Mouse (Mus musculus) kidney, adult 11 months (tissue): ENCODE data around the gene Nrg4.
A peak's percentile ranks its signal among the peaks of the same experiment; 100 is the strongest.
"Not testable (repeated sequence)": the region's sequence is repeated elsewhere in the genome, so short reads cannot be mapped to it uniquely, and the experiment has no call there.

Experiments
- DNase-seq: peaks from one replicate; pipeline ENCODE4 v3.0.0; 2022

Gene Nrg4

DNA sequence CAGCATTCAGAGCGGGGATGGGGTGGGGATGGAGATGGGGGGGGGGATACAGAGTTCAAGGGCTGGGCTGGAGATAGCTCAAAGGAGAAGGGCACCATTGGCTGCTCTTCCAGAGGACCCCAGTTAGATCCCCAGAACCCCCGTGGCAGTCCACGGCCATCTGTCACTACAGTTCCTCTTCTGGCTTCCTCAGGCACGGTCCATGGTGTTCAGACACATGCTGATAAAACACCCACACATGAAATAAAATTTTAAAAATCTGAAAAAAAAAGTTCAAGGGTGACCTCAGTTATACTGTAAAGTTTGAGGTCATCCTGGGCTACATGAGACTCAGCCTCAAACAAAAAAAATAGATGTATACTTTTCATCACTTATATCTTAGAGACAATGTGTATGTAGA is 78.2 kb downstream of the Nrg4 start:
- DNase-seq: no peak

DNA sequence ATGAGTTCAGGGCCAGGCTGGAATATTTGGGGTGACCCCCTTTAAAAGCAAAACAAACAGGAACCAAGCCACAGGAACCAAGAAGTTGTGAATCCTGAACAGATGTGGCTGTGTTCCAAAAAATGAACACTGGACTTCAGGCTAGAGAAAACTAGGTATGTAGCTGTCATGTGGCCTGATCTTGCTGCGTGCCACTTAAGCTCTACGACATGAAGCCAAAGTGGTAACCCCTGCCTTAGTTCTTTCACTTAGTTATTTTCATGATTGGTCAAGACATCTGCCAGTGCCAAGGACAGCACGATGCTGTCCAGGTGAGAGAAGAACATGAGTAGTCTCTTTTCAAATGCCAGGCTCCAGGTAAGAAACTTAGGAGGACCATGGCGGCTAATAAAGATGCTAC is 79.7 kb downstream of the Nrg4 start:
- DNase-seq: no peak

DNA sequence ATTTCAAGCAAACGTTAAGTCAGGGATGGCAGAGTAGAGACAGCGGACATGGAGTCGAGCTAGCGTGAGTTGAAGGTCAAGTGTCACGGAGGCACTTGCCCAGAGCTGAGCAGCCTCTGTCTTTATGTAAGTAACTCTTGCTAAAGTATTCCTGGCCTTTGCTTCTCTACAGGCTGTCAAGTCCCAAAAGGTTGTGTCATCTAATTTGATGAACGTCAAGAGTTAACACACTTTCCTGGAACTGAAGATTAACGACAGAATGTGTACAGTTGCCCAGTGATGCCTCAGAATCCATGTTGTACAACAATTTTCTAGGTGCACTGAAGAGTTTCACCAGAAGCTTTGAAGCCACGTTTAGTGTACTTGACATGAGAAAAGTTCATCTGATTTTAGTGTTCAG is 80.2 kb downstream of the Nrg4 start:
- no peak for DNase-seq

DNA sequence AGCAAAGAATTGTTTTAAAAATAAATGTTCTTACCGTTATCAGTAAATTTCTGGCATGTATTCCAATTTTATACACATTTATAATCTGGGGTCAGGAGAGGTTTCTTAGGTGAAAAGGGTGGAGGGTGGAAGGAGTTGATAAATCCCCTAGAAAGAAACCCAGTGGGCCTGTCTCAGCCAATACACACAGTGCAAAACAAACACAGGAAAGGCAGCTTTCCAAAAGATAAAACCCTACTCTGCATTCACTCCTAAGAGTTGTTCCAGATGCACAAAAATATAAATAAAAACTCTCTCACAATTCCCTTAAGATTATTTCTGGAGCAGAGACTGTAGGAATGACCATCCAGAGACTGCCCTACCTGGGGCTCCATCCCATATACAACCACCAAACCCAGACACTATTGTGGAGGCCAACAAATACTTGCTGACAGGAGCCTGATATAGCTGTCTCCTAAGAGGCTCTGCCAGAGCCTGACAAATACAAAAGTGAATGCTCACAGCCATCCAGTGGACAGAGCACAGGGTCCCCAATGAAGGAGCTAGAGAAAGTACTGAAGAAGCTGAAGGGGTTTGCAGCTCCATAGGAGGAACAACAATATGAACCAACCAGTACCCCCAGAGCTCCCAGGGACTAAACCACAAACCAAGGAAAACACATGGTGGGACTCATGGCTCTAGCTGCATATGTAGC is 81.4 kb downstream of the Nrg4 start:
- DNase-seq: not testable (repeated sequence)

GRCm38 (mm10) chr9:55244079-55244478 is 82.6 kb downstream of the Nrg4 start:
- no peak for DNase-seq

- no peak for DNase-seq
Observed at GRCm38 (mm10) chr9:55243280-55243679, 83.4 kb downstream of the Nrg4 start.

- no peak for DNase-seq
Observed at GRCm38 (mm10) chr9:55241863-55242685, 84.6 kb downstream of the Nrg4 start.

DNA sequence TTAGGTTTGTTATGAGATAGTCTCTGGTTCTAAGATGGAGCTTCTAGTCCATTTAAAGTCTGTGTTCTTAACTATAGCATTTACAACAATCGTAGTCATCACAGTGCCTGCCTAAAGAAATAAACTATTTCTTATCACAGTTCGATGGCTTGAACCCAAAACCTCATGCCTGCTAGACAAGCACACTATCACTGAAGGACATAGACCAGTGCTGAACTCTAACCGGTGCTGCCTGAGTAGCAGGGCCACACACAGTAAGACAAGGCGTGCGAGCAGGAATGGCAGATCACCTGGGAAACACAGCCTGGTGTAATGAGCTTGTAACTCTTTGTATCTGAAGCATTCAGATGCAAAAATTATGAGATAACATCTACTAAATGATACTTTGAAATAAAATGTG is 85.8 kb downstream of the Nrg4 start:
- DNase-seq: no peak

DNA sequence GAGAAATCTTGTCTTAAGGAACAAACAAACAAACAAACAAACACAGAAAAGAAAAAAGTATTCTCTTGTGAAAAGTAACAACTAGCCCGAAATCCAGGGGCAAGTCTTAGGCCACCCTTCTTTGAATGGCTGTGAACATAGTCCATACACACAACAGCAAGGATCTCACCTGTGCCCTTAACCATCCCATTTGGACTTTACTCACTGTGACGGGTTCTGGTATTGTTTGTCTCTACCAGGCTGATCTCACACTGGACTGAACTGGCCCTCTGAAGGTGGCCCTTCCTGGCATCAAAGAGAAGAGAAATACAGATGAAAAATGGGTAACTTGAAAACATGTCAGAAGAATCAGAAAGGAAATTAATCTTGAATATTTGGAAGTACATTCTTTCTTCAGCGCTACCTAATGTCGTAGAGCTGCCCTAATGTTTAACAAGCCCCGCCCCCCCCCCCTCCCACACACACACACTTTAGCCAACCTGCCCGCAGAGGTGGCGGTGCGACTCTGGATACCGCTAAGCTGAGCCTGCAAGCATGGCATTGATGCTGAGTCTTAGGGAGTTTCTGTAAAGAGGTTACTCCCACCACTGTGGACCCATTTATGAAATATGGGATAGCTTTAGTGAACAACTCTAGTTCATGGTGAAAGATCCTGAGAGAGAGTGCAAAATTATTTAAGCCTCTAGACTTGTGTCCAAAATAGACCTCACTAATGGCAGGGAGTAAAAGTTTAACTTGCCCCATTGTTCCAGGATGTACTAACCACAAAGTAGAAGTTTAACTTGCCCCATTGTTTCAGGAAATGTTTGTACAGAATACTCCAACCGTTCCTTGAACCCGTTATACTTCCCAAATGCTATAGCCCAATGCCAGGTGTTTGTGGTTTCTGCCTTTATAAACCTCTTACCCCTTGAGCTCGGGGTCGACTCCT is 90.1 kb downstream of the Nrg4 start:
- DNase-seq: peak; percentile 25

DNA sequence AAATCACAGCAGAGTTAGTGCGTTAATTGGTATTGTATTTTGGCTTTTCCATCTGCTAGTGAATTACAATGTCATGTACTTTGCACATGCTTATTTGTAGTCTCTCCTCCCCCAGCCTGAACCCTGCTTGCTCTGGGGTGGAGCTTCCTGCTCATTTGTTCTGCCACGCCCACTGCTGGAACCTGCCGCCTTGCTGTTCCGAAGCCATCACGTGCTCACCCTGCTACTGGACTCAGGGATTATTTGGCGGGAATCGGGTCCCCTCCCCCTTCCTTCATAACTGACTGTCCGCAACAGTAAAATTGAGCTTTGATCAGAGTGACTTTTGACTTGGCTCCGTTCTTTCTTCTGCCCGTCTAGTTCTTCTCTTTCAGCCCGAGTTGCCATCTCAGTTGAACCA is 93.6 kb downstream of the Nrg4 start:
- peak; percentile 90 for DNase-seq

DNA sequence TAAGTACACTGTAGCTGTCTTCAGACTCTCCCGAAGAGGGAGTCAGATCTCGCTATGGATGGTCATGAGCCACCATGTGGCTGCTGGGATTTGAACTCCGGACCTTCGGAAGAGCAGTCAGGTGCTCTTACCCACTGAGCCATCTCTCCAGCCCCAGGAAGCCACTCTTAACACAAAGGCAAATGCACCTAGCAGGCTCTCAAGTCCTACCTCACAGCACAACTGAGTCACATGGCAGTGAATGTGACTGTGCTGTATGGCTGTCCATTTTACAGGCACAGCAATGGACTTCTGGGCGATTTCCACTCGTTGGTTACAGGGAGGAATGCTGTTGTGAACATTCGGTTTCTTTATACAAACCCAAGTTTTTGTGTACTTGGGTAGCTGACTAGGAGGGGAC is 94.1 kb downstream of the Nrg4 start:
- DNase-seq: peak; percentile 26

GRCm38 (mm10) chr9:55232110-55232509 is 94.5 kb downstream of the Nrg4 start:
- no peak for DNase-seq

DNA sequence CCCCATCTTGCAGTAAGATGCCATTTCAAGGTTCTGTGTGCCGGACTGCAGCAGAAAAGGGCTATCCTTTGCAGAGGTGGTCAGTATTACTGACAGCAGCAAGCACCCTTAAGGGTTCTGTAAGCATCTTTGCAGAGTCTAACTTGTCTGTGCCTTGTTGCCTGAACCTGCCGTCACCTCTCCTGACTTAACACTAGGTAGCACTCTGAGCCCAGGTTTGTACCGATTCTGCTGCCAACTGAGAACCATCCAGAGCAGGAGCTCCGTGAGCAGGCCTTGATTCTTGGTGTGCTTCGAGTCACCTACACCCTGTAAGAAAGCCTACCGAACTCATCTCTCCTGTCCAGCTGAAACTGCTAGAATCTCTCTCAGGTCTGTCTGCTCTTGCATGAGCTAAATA is 95.1 kb downstream of the Nrg4 start:
- peak; percentile 57 for DNase-seq

DNA sequence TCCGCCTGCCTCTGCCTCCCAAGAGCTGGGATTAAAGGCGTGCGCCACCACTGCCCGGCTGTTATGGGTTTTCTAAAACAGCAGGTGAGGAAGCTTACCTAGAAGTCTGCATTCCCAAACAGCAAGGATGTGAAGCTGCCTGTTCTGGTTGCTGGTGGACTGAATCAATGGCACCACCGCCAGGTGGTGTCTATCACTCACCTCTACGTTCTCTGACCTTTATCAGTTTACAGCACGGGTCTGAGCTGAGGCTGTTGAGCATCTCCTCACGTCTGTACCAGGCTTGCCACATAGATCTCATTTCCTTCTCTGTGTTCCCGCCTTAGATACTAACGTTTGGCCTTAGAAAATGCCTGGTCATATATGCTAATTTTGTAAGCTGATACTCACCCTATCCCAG is 97.6 kb downstream of the Nrg4 start:
- no peak for DNase-seq

DNA sequence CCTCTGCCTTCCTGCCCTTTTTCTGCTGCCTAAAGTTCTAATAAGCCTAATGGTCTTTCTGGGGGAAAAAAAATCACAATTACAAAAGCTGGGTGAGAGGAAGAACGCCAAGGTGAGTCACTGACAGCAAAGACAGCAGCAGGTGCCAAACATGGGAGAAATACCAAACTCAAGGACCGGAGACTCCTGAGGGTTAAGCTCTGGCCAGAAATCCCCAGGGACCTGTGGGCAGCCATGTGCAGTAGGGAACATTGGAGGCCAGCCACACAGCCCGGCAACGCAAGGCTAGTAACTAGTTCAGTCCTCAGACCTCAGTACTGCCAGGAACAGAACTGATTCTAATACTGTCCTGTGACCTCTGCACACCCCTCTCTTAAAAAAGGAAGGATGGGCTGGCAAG is 98.5 kb downstream of the Nrg4 start:
- DNase-seq: no peak

GRCm38 (mm10) chr9:55226251-55226650 is 100.4 kb downstream of the Nrg4 start:
- no peak for DNase-seq

DNA sequence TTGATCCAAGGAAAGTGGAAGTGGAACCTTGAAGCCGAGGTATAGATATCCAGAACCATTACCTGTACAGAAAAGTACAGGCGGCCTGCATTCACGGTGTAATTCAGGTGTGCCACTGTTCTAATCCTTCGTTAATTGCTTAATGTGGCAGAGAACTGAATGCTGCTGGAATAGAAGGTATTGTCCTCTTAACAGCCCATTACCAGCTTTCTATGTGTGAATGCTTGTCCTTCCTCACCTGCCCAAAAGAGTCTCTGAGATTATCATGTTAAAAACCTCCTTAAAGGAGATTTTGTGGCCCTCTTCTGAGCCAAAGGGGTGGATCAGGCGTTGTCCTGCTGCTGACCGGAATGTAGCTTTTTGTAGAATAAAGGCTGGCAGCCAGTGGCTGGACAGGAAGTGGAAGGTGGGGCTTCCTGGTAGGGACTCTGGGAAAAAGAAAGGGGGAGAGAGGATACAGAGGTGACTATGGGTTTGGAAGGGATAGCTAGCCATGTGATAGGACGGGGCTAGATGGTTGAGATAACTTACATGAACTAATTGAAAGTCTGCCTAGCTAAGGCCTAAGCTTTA is 101.4 kb downstream of the Nrg4 start:
- no peak for DNase-seq

- DNase-seq: no peak
Observed at GRCm38 (mm10) chr9:55217381-55217780, 109.3 kb downstream of the Nrg4 start.

DNA sequence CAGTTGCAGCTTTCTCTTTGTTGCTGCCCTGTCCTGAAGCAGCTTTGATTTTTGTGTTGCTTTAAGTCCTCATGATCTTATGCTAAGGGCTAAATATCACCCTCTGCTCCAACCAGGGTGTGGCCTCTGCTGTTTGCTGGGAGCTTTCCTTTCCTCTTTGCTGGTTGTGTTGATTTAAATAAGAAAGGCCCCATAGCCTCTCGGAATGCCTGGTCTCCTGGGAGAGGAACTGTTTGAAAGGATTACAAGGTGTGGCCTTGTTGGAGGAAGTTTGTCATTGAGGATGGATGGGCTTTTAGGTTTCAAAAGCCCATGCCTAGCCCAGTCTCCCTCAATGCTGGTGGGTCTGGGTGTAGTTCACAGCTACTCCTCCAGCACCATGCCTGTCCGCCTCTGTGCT is 110.6 kb downstream of the Nrg4 start:
- DNase-seq: no peak

DNA sequence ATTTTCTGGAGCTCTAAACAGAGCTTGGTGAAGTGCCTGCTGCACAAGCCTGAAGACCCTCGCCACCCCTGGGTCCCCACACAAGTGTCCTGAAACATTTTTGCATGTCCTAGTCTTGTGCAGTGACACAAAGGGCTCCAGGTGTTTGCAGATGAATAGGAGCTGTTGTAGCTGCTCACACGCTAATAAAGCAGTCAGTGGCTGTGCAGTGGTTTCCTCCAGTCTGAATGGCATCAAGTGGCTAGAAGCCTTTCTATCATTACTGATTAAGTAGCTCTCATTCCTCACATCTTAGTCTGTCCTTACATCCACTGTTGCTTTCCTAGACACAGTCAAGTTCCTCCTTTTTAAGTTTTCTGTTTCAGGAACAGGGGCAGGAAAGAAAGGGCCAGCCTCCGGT is 111.0 kb downstream of the Nrg4 start:
- DNase-seq: no peak

GRCm38 (mm10) chr9:55215056-55215455 is 111.6 kb downstream of the Nrg4 start:
- no peak for DNase-seq

DNA sequence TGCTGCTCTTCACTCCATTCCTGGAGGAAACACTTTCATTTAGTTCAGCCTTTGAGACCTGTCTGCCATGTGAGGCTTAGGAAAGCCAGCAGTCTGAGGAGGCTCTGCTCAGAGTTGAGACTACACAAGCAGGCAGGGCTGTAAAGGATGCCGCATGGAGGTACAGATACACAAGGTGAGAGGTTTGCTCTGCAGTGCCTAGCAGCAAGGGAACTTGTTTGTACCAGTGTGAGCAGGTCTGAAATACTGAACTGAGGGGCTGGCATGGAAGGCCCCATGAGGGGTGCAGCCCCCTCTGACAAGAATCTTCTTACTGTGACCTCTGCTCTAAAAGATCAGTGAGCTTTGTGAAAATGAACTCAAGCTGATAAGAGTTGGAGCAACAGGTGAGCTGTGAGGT is 113.2 kb downstream of the Nrg4 start:
- no peak for DNase-seq

DNA sequence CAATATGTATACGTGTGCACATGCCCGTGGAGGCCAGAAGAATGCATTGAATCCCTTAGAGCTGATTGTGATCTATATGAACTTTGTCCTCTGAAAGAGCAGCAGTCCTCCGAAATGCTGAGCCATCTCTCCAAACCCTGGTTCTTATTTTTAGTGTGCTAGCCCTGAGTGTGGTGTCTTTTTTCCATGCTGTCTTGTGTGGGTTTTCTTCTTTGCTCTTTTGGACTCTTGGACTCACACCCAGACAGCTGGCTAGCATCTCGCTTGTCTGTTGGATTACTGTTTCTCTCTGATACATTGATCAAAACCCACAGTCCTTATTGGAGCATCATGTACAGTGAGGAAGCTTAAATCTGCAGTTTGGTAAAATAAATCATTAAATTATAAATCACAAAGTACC is 115.0 kb downstream of the Nrg4 start:
- DNase-seq: peak; percentile 49
